Mouse (Mus musculus) kidney, postnatal 0 days (tissue): ENCODE measurements around the gene Ttc28. TPM values are rescaled to one million over a fixed set of nuclear protein-coding genes. Genes with fewer than 3 reads are reported as not detected.
A peak's percentile ranks its signal among the peaks of the same experiment; 100 is the strongest.

Source experiments
- ATAC-seq: fragments of 200-750 bp; cut with Nextera tagmentation; replicated peaks from 2 replicates; pipeline ENCODE4 v1.8.0; 2017; ENCODE audit warnings: low read depth, moderate number of reproducible peaks, moderate TSS enrichment, moderate library complexity; ENCODE audit not compliant: low FRiP score
- DNase-seq: peaks from one replicate; pipeline ENCODE4 v3.0.0-alpha.2; 2016; ENCODE audit warnings: low spot score
- H3K27ac ChIP-seq: fragments of 300-500 bp; sonication (generic); 2 replicates; pipeline ENCODE4 v1.5.1; 2014; ENCODE audit warnings: mild to moderate bottlenecking
- H3K27me3 ChIP-seq: fragments of 300-500 bp; sonication (generic); 2 replicates; pipeline ENCODE4 v1.6.1; 2014; ENCODE audit warnings: low read length, mixed read lengths; ENCODE audit not compliant: insufficient read depth
- H3K36me3 ChIP-seq: fragments of 300-500 bp; sonication (generic); 2 replicates; pipeline ENCODE4 v1.6.1; 2014; ENCODE audit warnings: low read length, mixed read lengths; ENCODE audit not compliant: insufficient read depth
- H3K4me1 ChIP-seq: fragments of 300-500 bp; sonication (generic); replicated peaks from 2 replicates; pipeline ENCODE4 v1.6.1; 2014; ENCODE audit warnings: antibody characterized with exemption, low read length, mixed read lengths; ENCODE audit not compliant: insufficient read depth
- H3K4me2 ChIP-seq: fragments of 300-500 bp; sonication (generic); 2 replicates; pipeline ENCODE4 v1.6.1; 2014; ENCODE audit warnings: mild to moderate bottlenecking, low read length, moderate library complexity, mixed read lengths
- H3K4me3 ChIP-seq: fragments of 300-500 bp; sonication (generic); replicated peaks from 2 replicates; pipeline ENCODE4 v1.5.1; 2014; ENCODE audit warnings: low read depth, low read length
- H3K9ac ChIP-seq: fragments of 300-500 bp; sonication (generic); 2 replicates; pipeline ENCODE4 v1.6.1; 2014; ENCODE audit warnings: low read depth, low read length
- H3K9me3 ChIP-seq: fragments of 300-500 bp; sonication (generic); replicated peaks from 2 replicates; pipeline ENCODE4 v1.6.1; 2016; ENCODE audit warnings: low read length, inconsistent platforms, mixed read lengths
- CTCF ChIP-seq: IDR thresholded peaks from 2 replicates; pipeline ENCODE4 v1.5.1; 2016; ENCODE audit warnings: antibody characterized with exemption, low read depth, mild to moderate bottlenecking, moderate library complexity
- WGBS: fragments of 180-500 bp; shearing (Covaris S2); extraction: QIAGEN DNeasy Blood & Tissue Kit; methylation state at CpG from one replicate; pipeline ENCODE4 v1.1.7; 2014; 5-methylcytosine and 5-hydroxymethylcytosine counted together
- polyA plus RNA-seq: library from polyadenylated mRNA; unstranded; fragments of >200 nt; fragmentation: Nextera tagmentation; extraction: Ambion mirVana; gene quantifications from 2 replicates; pipeline ENCODE4 v1.2.1, GENCODE M21; 2015

Ttc28 gene
- polyA plus RNA-seq, 1 experiment from 2014 or later: 8.1 TPM

DNA sequence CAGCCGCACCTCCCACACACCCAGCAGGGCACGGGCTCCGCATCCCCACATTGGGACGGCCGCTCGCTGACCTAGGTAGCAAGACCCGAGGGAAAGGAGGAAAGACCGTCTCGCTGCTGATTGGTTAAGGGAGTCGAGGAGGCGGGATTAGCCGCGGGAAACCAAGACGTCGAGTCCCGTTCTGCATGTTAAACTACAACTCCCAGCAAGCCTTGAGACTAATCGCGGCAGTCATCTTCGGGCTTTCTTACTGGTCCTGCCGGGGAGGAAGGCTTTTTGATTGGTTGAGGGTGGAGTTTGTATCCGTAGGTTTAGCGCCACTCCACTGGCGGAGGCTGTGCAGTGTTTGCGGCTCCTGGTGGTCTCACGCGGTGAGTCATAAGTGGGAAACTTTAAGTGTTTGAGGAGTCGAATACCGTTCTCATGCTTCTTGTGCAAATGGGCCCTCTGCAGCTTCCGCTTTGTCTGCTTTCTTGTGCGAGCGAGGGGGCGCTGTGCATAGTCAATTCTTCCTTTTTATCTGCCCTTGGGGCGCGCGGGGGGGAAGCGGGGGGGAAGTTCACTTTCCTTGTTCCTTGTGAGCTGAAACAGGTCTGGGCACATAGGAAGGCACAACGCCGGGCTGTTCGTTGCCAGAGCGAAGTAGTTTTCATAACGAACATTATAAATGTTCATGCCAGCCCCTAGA is 39.8 kb upstream of the Ttc28 start, which contains the start of the genes Hscb and Chek2:
Hscb (minus strand) TSS at position 100 of the 688 bp plus-strand sequence.
Chek2 (plus strand) TSS at position 302 of the 688 bp plus-strand sequence.
- TF ChIP-seq CTCF: peak; percentile 59
- peak; percentile 100 for DNase-seq
- WGBS: under 1% methylated on average over 41 of the region's 41 CpGs
- H3K4me2 ChIP-seq: peak within 1 kb of the TSS; percentile 82
- ATAC-seq: peak; percentile 98
- H3K4me3 ChIP-seq: peak within 1 kb of the TSS; percentile 66
- H3K4me1 ChIP-seq: peaks cover 6% of the 10 kb centered on the region; the same call in 1 of the 2 replicates
- peak within 1 kb of the TSS; percentile 68 for H3K9ac ChIP-seq
- no peaks in the 10 kb centered on the region for H3K9me3 ChIP-seq
- H3K27me3 ChIP-seq: no peaks in the 10 kb centered on the region
- peak within 1 kb of the TSS; percentile 91 for H3K27ac ChIP-seq
- no peaks in the 10 kb centered on the region for H3K36me3 ChIP-seq

DNA sequence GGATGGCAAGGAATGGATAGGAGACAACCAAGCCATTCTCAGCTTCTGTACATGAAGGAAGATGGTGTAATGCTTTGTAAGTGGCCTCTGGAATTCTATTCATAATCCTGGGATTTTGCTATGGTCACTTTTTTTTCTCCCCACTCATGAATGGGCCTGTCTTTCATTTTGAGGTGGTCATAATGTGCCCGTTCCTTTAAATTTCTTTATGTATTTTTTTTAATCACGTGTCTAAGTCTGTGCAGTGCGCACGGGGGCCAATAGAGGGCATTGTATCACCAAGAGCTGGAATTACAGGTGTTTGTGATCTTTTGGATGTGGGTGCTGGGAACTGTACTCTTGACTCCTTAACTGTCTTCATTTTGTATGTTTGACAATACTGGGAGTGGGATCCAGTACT is 39.1 kb upstream of the Ttc28 start:
- peak overlapping the region; percentile 66 for H3K4me3 ChIP-seq
- WGBS: 10% methylated on average over 4 of the region's 4 CpGs
- H3K27ac ChIP-seq: peak overlapping the region; percentile 81
- ATAC-seq (no peak), DNase-seq (peak; percentile 40)
- peaks cover 6% of the 10 kb centered on the region; the same call in 1 of the 2 replicates for H3K4me1 ChIP-seq
- no peaks in the 10 kb centered on the region for H3K9me3 ChIP-seq
- TF ChIP-seq CTCF: peak; percentile 61; the same call in 1 of the 2 replicates
- peak overlapping the region; percentile 82 for H3K4me2 ChIP-seq
- no peaks in the 10 kb centered on the region for H3K27me3 ChIP-seq
- 0 out of 2 replicates have a peak, but pooled peaks cover 2% of the 10 kb centered on the region for H3K36me3 ChIP-seq
- peak overlapping the region; percentile 56 for H3K9ac ChIP-seq

GRCm38 (mm10) chr5:110841046-110841862 is 38.3 kb upstream of the Ttc28 start:
- Histone ChIP-seq H3K4me3 (no peak overlapping the region), H3K27ac (no peak overlapping the region), H3K4me1 (peaks cover 6% of the 10 kb centered on the region; the same call in 1 of the 2 replicates), H3K4me2 (no peak overlapping the region), H3K27me3 (no peaks in the 10 kb centered on the region), H3K9ac (no peak overlapping the region), H3K36me3 (0 out of 2 replicates have a peak, but pooled peaks cover 2% of the 10 kb centered on the region), H3K9me3 (no peaks in the 10 kb centered on the region)
- DNase-seq (no peak), ATAC-seq (no peak)
- WGBS: 94% methylated on average over 14 of the region's 14 CpGs
- no peak for TF ChIP-seq CTCF

DNA sequence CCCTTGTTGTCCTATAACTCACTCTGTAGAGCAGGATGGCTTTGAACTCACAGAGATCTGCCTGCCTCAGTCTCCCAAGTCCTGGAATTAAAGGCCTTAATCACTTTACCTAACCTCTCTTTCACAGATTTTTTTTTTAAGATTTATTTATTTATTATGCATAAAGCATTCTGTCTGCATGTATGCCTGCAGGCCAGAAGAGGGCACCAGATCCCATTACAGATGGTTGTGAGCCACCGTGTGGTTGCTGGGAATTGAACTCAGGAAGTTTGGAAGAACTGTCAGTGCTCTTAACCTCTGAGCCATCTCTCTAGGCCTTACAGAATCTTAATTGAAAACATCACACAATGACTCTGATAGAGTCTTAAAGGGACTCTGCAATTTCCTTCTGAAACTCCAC is 26.6 kb upstream of the Ttc28 start:
- ATAC-seq: no peak
- 94% methylated on average over 1 of the region's 1 CpGs for WGBS

GRCm38 (mm10) chr5:110857091-110857490 is 22.5 kb upstream of the Ttc28 start:
- TF ChIP-seq CTCF: no peak
- 50% methylated on average over 5 of the region's 5 CpGs for WGBS
- no peak overlapping the region for H3K4me2 ChIP-seq
- peak overlapping the region; percentile 31; the same call in 1 of the 2 replicates for H3K27ac ChIP-seq
- ATAC-seq (no peak), DNase-seq (peak; percentile 65)
- no peaks in the 10 kb centered on the region for H3K4me1 ChIP-seq
- no peaks in the 10 kb centered on the region for H3K27me3 ChIP-seq
- H3K9me3 ChIP-seq: no peaks in the 10 kb centered on the region
- no peaks in the 10 kb centered on the region for H3K36me3 ChIP-seq
- H3K4me3 ChIP-seq: no peak overlapping the region
- no peak overlapping the region for H3K9ac ChIP-seq

More for the DNA sequence above, 26.6 kb upstream of the Ttc28 start:
- Histone ChIP-seq H3K36me3 (no peaks in the 10 kb centered on the region), H3K9ac (no peak overlapping the region), H3K9me3 (no peaks in the 10 kb centered on the region), H3K4me1 (no peaks in the 10 kb centered on the region), H3K4me3 (no peak overlapping the region), H3K27ac (no peak overlapping the region), H3K4me2 (no peak overlapping the region), H3K27me3 (no peaks in the 10 kb centered on the region)
- TF ChIP-seq CTCF: peak; percentile 39
- DNase-seq: no peak

DNA sequence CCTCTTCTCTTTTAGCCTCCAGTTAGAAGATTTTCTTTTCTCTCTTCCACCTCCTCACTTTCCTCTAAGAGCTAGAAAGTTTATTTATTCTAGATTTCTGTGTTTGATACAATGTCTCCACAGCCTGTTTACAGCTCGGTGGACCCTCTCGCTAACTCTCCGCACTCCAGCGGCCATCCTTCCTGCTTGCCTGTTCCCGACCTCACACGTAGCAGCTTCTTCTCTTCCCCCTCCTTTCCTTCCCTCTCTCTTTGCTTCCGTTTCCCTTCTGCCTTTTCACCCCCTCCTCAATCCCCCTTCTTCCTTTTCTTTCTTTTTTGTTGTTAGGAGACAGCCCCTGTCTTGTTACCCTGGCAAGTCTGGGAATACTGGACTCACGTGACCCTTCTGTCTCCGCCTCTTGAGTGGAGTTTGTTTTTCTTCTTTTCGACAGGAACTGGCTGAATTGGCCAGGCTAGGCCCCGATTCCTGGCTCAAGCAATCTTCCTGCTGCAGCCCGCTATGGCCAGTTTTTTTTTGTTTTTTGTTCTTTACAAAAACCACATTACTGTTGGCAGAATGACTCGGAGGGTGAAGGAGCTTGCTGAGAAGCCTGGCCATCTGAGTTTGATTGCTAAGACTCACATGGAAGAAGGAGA is 20.5 kb upstream of the Ttc28 start:
- no peak for TF ChIP-seq CTCF
- peak overlapping the region; percentile 85 for H3K27ac ChIP-seq
- H3K4me1 ChIP-seq: no peaks in the 10 kb centered on the region
- DNase-seq (peak; percentile 93), ATAC-seq (peak; percentile 68; the same call in 1 of the 2 replicates)
- peak overlapping the region; percentile 45 for H3K4me2 ChIP-seq
- no peak overlapping the region for H3K9ac ChIP-seq
- no peaks in the 10 kb centered on the region for H3K9me3 ChIP-seq
- no peaks in the 10 kb centered on the region for H3K27me3 ChIP-seq
- 0 out of 2 replicates have a peak overlapping the region, but pooled peaks have one; percentile 14 for H3K4me3 ChIP-seq
- H3K36me3 ChIP-seq: no peaks in the 10 kb centered on the region
- 16% methylated on average over 13 of the region's 13 CpGs for WGBS
